Mouse (Mus musculus) liver, embryonic 14.5 days (tissue): Measurements from ENCODE around the gene Col19a1.

Experiments used
- CTCF ChIP-seq: IDR thresholded peaks from 2 replicates; pipeline ENCODE4 v1.5.1; 2016; ENCODE audit warnings: antibody characterized with exemption, low read depth, control low read depth
- EP300 ChIP-seq: IDR thresholded peaks from 2 replicates; pipeline ENCODE4 v1.6.1; 2016; ENCODE audit warnings: antibody characterized with exemption, low read depth

- peak; percentile 16; the same call in 1 of the 2 replicates for TF ChIP-seq CTCF
- TF ChIP-seq EP300: no peak
These were observed 219.4 kb downstream of the Col19a1 start for GRCm38 (mm10) chr1:24367570-24368517.
